Mouse (Mus musculus) mammary gland, adult 2 months (tissue): ENCODE results near the gene Gm39566. TPM values are rescaled to one million over a fixed set of nuclear protein-coding genes. Genes with fewer than 3 reads are reported as not detected.

Source experiments
- polyA plus RNA-seq: library from polyadenylated mRNA; depleted of rRNA; stranded (reverse); fragments of >200 nt; gene quantifications from 2 replicates; pipeline ENCODE4 v1.2.3, GENCODE M21; 2012; ENCODE audit warnings: low replicate concordance; rRNA removed

Gm39566 gene
- not detected in 2 replicates for polyA plus RNA-seq

GRCm38 (mm10) chr11:69815155-69815554 lies at the start of gene Gm39566:
Gene Gm39566 (minus strand): TSS chr11:69815298.

GRCm38 (mm10) chr11:69858113-69858998 lies 43.3 kb upstream of the Gm39566 start, which contains the start of gene Tnk1:
Gene Tnk1 (minus strand): TSS chr11:69858730.

GRCm38 (mm10) chr11:69846198-69846680 lies 31.1 kb upstream of the Gm39566 start, which contains the start of gene Plscr3:
Gene Plscr3 (plus strand): TSS chr11:69846376.

GRCm38 (mm10) chr11:69837952-69838713 lies 23.0 kb upstream of the Gm39566 start, which contains the start of gene Tmem256:
Gene Tmem256 (plus strand): TSS chr11:69838514.

GRCm38 (mm10) chr11:69837604-69837951 lies 22.5 kb upstream of the Gm39566 start, which contains the start of gene Nlgn2:
Gene Nlgn2 (minus strand): TSS chr11:69837784.

GRCm38 (mm10) chr11:69822080-69822479 lies 7.0 kb upstream of the Gm39566 start, which contains the start of gene Spem1:
Gene Spem1 (minus strand): TSS chr11:69822180.

GRCm38 (mm10) chr11:69818365-69818764 lies 3.3 kb upstream of the Gm39566 start, which contains the start of gene Spem2:
Gene Spem2 (minus strand): TSS chr11:69818465.

GRCm38 (mm10) chr11:69804972-69805909 lies 9.9 kb downstream of the Gm39566 start, which contains the start of gene Tmem102:
Gene Tmem102 (minus strand): TSS chr11:69805624.

GRCm38 (mm10) chr11:69801379-69801977 lies 13.6 kb downstream of the Gm39566 start, which contains the start of gene Fgf11:
Gene Fgf11 (minus strand): TSS chr11:69801857.

GRCm38 (mm10) chr11:69795168-69795982 lies 19.7 kb downstream of the Gm39566 start, which contains the start of gene Chrnb1:
Gene Chrnb1 (minus strand): TSS chr11:69795943.

GRCm38 (mm10) chr11:69765221-69766125 lies 49.6 kb downstream of the Gm39566 start, which contains the start of gene Zbtb4:
Gene Zbtb4 (plus strand): TSS chr11:69765912.

GRCm38 (mm10) chr11:69761868-69762267 lies 53.2 kb downstream of the Gm39566 start, which contains the start of gene Slc35g3:
Gene Slc35g3 (minus strand): TSS chr11:69761968.

Other genes starting within 250 kb of the Gm39566 start
- gene Wrap53, start 235.0 kb downstream of the Gm39566 start, polyA plus RNA-seq = 19.0 and 19.8 TPM in 2 replicates
- gene Trp53, start 234.9 kb downstream of the Gm39566 start, polyA plus RNA-seq = 122 and 145 TPM in 2 replicates
- 11.6 and 60.5 TPM in 2 replicates for gene Atp1b2, start 209.4 kb downstream of the Gm39566 start, polyA plus RNA-seq
- 0.08 TPM in 1 of 2 replicates, not detected in the other for gene Shbg, start 197.4 kb downstream of the Gm39566 start, polyA plus RNA-seq
- gene Sat2, start 193.3 kb downstream of the Gm39566 start, polyA plus RNA-seq = 2.1 and 6.7 TPM in 2 replicates
- 50.5 and 57.2 TPM in 2 replicates for gene Fxr2, start 182.3 kb downstream of the Gm39566 start, polyA plus RNA-seq
- gene Sox15, start 160.0 kb downstream of the Gm39566 start, polyA plus RNA-seq = 0.66 and 1.1 TPM in 2 replicates
- 139 and 176 TPM in 2 replicates for gene Mpdu1, start 152.7 kb downstream of the Gm39566 start, polyA plus RNA-seq
- 76.8 and 80.0 TPM in 2 replicates for gene Cd68, start 149.1 kb downstream of the Gm39566 start, polyA plus RNA-seq
- gene Eif4a1, start 142.9 kb downstream of the Gm39566 start, polyA plus RNA-seq = 199 and 324 TPM in 2 replicates
- gene Senp3, start 133.2 kb downstream of the Gm39566 start, polyA plus RNA-seq = 40.2 and 91.5 TPM in 2 replicates
- gene Tnfsf13, start 129.5 kb downstream of the Gm39566 start, polyA plus RNA-seq = 5.2 and 9.5 TPM in 2 replicates
- gene Tnfsf12, start 119.4 kb downstream of the Gm39566 start, polyA plus RNA-seq = 48.2 and 64.3 TPM in 2 replicates
- gene Tnfsfm13, start 119.2 kb downstream of the Gm39566 start, polyA plus RNA-seq = 8.4 and 11.1 TPM in 2 replicates
- gene Polr2a, start 56.7 kb downstream of the Gm39566 start, polyA plus RNA-seq = 18.0 and 27.0 TPM in 2 replicates
- not detected in 2 replicates for gene Slc35g3, start 53.3 kb downstream of the Gm39566 start, polyA plus RNA-seq
- gene Zbtb4, start 49.4 kb downstream of the Gm39566 start, polyA plus RNA-seq = 47.2 and 88.9 TPM in 2 replicates
- 14.0 and 38.5 TPM in 2 replicates for gene Chrnb1, start 19.4 kb downstream of the Gm39566 start, polyA plus RNA-seq
- gene Fgf11, start 13.4 kb downstream of the Gm39566 start, polyA plus RNA-seq = 11.4 and 13.5 TPM in 2 replicates
- gene Tmem102, start 9.7 kb downstream of the Gm39566 start, polyA plus RNA-seq = 4.5 and 10.8 TPM in 2 replicates
- gene Spem2, start 3.2 kb upstream of the Gm39566 start, polyA plus RNA-seq = not detected in 2 replicates
- gene Spem1, start 6.9 kb upstream of the Gm39566 start, polyA plus RNA-seq = 0.19 and 0.35 TPM in 2 replicates
- gene Nlgn2, start 22.5 kb upstream of the Gm39566 start, polyA plus RNA-seq = 23.5 and 39.4 TPM in 2 replicates
- 180 and 280 TPM in 2 replicates for gene Tmem256, start 23.2 kb upstream of the Gm39566 start, polyA plus RNA-seq
- gene Plscr3, start 31.1 kb upstream of the Gm39566 start, polyA plus RNA-seq = 125 and 161 TPM in 2 replicates
- 11.8 and 14.1 TPM in 2 replicates for gene Tnk1, start 43.4 kb upstream of the Gm39566 start, polyA plus RNA-seq
- gene Tmem95, start 62.7 kb upstream of the Gm39566 start, polyA plus RNA-seq = not detected in 2 replicates
- 11.8 and 13.5 TPM in 2 replicates for gene Kctd11, start 66.1 kb upstream of the Gm39566 start, polyA plus RNA-seq
- gene Acap1, start 80.2 kb upstream of the Gm39566 start, polyA plus RNA-seq = 40.3 and 80.4 TPM in 2 replicates
- gene 2810408A11Rik, start 85.7 kb upstream of the Gm39566 start, polyA plus RNA-seq = 0.80 and 1.1 TPM in 2 replicates
- 44.0 and 45.9 TPM in 2 replicates for gene Neurl4, start 85.8 kb upstream of the Gm39566 start, polyA plus RNA-seq
- 130 and 139 TPM in 2 replicates for gene Gps2, start 98.6 kb upstream of the Gm39566 start, polyA plus RNA-seq
- 301 and 469 TPM in 2 replicates for gene Eif5a, start 106.7 kb upstream of the Gm39566 start, polyA plus RNA-seq
- gene Ybx2, start 120.5 kb upstream of the Gm39566 start, polyA plus RNA-seq = 24.9 and 28.8 TPM in 2 replicates
- gene Slc2a4, start 132.9 kb upstream of the Gm39566 start, polyA plus RNA-seq = 238 and 400 TPM in 2 replicates
- 18.2 and 18.6 TPM in 2 replicates for gene Cldn7, start 149.5 kb upstream of the Gm39566 start, polyA plus RNA-seq
- gene Ctdnep1, start 165.9 kb upstream of the Gm39566 start, polyA plus RNA-seq = 110 and 163 TPM in 2 replicates
- gene Elp5, start 167.2 kb upstream of the Gm39566 start, polyA plus RNA-seq = 55.0 and 105 TPM in 2 replicates
- gene Gabarap, start 175.8 kb upstream of the Gm39566 start, polyA plus RNA-seq = 358 and 921 TPM in 2 replicates
- gene Phf23, start 180.5 kb upstream of the Gm39566 start, polyA plus RNA-seq = 21.3 and 23.1 TPM in 2 replicates
- gene Dvl2, start 185.3 kb upstream of the Gm39566 start, polyA plus RNA-seq = 15.5 and 26.3 TPM in 2 replicates
- 171 and 264 TPM in 2 replicates for gene Acadvl, start 200.1 kb upstream of the Gm39566 start, polyA plus RNA-seq
- gene Dlg4, start 201.6 kb upstream of the Gm39566 start, polyA plus RNA-seq = 22.3 and 22.8 TPM in 2 replicates
- gene Asgr1, start 238.8 kb upstream of the Gm39566 start, polyA plus RNA-seq = 2.4 TPM in 1 of 2 replicates, not detected in the other